ENCODE assay signal across 31 mouse cellular contexts in genomic region chr4:75714652-75715051, GRCm38 (mm10).
"Had no signal": no experiment of that assay in that cellular context is flagged by ENCODE, and none has a peak within 500 bp of the region (broad histone marks: within the 10 kb centered on the region; RNA-seq: fewer than 3 reads in every experiment).

No protein-coding gene starts in this region.

- H3K27me3 ChIP-seq: limb, embryonic 12.5 days; limb, embryonic 13.5 days; limb, embryonic 15.5 days; liver, embryonic 12.5 days; liver, embryonic 13.5 days; liver, embryonic 15.5 days; lung, embryonic 15.5 days; megakaryocyte, embryonic 14.5 days; midbrain, embryonic 12.5 days; midbrain, embryonic 13.5 days; midbrain, embryonic 15.5 days had no signal

- H3K36me3 ChIP-seq: limb, embryonic 10.5 days; limb, embryonic 12.5 days; limb, embryonic 13.5 days; limb, embryonic 15.5 days; liver, embryonic 12.5 days; liver, embryonic 13.5 days; liver, embryonic 15.5 days; lung, embryonic 15.5 days; midbrain, embryonic 10.5 days; midbrain, embryonic 12.5 days; midbrain, embryonic 13.5 days; midbrain, embryonic 15.5 days had no signal

- H3K9me3 ChIP-seq: limb, embryonic 10.5 days; limb, embryonic 13.5 days; limb, embryonic 15.5 days; liver, embryonic 12.5 days; liver, embryonic 13.5 days; liver, embryonic 15.5 days; lung, embryonic 15.5 days; midbrain, embryonic 12.5 days; midbrain, embryonic 13.5 days; midbrain, embryonic 15.5 days had no signal

- H3K4me2 ChIP-seq: limb, embryonic 12.5 days; limb, embryonic 13.5 days; limb, embryonic 15.5 days; liver, embryonic 11.5 days; liver, embryonic 12.5 days; liver, embryonic 13.5 days; liver, embryonic 15.5 days; lung, embryonic 14.5 days; lung, embryonic 15.5 days; midbrain, embryonic 11.5 days; midbrain, embryonic 12.5 days; midbrain, embryonic 13.5 days; midbrain, embryonic 15.5 days had no signal

- H3K9ac ChIP-seq: limb, embryonic 12.5 days; limb, embryonic 13.5 days; limb, embryonic 15.5 days; liver, embryonic 12.5 days; liver, embryonic 13.5 days; liver, embryonic 14.5 days; liver, embryonic 15.5 days; liver, postnatal 0 days; lung, embryonic 14.5 days; lung, embryonic 15.5 days; midbrain, embryonic 12.5 days; midbrain, embryonic 13.5 days; midbrain, embryonic 15.5 days had no signal

- H3K4me3 ChIP-seq: limb, embryonic 10.5 days; limb, embryonic 12.5 days; limb, embryonic 13.5 days; limb, embryonic 15.5 days; liver, embryonic 12.5 days; liver, embryonic 13.5 days; liver, embryonic 15.5 days; lung, embryonic 15.5 days; megakaryocyte, embryonic 14.5 days; midbrain, embryonic 10.5 days; midbrain, embryonic 12.5 days; midbrain, embryonic 13.5 days; midbrain, embryonic 15.5 days; myocyte had no signal

- H3K27ac ChIP-seq: limb, embryonic 10.5 days; limb, embryonic 12.5 days; limb, embryonic 13.5 days; limb, embryonic 15.5 days; liver, embryonic 12.5 days; liver, embryonic 13.5 days; liver, embryonic 14.5 days; liver, embryonic 15.5 days; lung, embryonic 15.5 days; macrophage; midbrain, embryonic 10.5 days; midbrain, embryonic 12.5 days; midbrain, embryonic 13.5 days; midbrain, embryonic 15.5 days had no signal

- ATAC-seq: liver, embryonic 12.5 days; liver, postnatal 0 days; lung, postnatal 0 days; midbrain, embryonic 13.5 days; midbrain, embryonic 15.5 days; midbrain, embryonic 16.5 days had no signal

- DNase-seq: left cerebral cortex, postnatal 4 days; liver; liver, embryonic 13.5 days; liver, postnatal 0 days; lung, adult 18-20 months; lung, adult 2 months; lung, embryonic 14.5 days; lung, postnatal 10 days; lung, postnatal 14 days; lung, postnatal 36 days; lung, postnatal 4 days; midbrain, embryonic 14.5 days had no signal

- H3K4me1 ChIP-seq: limb, embryonic 10.5 days; limb, embryonic 12.5 days; limb, embryonic 13.5 days; limb, embryonic 15.5 days; liver, embryonic 12.5 days; liver, embryonic 13.5 days; liver, embryonic 15.5 days; lung, embryonic 15.5 days; megakaryocyte, embryonic 14.5 days; midbrain, embryonic 10.5 days; midbrain, embryonic 12.5 days; midbrain, embryonic 13.5 days; midbrain, embryonic 15.5 days had no signal
